Mouse (Mus musculus): ENCODE measurements around the gene Nagpa. TPM values are rescaled to one million over a fixed set of nuclear protein-coding genes. Genes with fewer than 3 reads are reported as not detected.

The Nagpa gene
- polyA plus RNA-seq, 1 experiment, result 27.7 TPM

DNA sequence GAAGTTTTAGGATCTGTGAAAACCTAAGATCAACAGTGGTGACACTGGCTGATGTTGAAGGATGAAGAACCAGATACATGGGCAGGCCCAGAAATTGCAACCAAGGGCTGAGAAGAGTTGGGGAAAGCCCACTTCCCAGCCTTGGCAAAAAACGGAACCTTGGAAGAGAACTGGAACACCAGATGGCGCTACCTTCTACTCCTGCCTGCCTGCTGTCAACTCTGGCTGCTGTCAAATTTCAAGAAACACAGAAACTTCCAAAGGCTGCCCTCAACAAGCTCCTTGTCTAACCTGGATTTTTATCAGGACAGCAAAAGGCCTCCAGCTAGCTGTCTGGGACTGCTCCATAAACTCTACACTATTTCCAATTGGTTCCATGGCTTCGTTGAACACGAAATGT is 1.1 kb downstream of the Nagpa start:
- no peak for DNase-seq (ENCODE audit: low read depth)

DNA sequence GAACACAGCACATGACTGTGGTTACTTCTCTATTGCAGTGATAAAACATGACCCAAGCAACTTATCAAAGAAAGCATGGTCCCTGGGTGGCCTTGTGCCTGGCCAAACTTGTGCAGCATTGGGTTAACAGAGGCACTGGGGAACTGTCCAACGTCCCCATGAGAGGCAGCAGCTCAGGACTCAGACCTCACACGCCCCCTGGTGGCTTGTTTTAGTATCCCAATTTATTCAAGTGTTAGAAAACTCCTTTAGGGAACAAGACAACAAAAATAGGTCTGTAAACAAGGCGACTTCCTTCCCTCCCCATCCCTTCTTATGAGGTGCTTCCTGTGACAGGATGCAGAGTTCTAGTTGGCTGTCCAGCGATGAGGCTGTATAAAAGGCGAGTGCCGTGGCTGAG is 8.7 kb downstream of the Nagpa start:
- no peak for DNase-seq (ENCODE audit: low read depth)

DNA sequence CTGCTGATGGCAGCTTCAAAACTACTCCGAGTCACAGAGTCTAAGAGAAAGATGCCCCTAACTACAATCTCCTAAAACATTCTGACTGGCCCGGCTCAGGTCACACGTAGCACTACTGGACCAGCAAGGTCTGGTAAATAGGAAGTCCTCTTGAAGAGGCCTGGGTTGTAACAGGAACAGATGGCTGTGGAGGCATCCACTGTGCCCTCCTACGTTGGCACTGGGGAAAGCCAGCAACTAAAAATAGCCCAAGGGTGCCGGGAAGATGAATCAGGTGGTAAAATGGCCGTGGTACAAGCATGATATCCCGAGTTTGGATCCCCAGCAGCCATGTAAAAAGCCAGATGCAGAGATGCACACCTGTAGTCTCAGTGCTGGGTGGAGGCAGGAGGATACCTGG is 17.6 kb downstream of the Nagpa start:
- DNase-seq (ENCODE audit: low read depth), result no peak

DNA sequence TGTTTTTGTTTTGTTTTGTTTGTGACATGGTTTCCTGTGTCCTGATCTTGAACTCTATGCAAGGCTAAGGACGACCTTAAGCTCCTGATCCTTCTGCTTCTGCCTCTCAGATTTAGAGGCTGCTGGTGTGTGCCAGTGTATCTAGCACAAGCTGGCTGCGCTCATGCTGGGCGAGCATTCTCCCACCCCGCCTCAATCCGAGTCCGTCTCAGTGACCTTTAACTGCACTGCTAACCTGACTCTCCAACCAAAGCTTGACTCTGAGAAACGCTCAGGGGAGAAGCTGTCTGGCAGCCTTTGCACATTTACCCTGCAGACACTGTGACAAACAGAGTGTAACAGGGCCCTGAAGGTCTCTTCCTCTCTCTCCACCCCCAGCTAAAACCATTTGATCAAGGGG is 18.1 kb downstream of the Nagpa start:
- DNase-seq (ENCODE audit: low read depth), result no peak

GRCm38 (mm10) chr16:5184956-5185355 is 18.9 kb downstream of the Nagpa start:
- DNase-seq (ENCODE audit: low read depth), result no peak

- no peak for DNase-seq (ENCODE audit: low read depth)
Measured at GRCm38 (mm10) chr16:5184101-5184500, 19.7 kb downstream of the Nagpa start.

DNA sequence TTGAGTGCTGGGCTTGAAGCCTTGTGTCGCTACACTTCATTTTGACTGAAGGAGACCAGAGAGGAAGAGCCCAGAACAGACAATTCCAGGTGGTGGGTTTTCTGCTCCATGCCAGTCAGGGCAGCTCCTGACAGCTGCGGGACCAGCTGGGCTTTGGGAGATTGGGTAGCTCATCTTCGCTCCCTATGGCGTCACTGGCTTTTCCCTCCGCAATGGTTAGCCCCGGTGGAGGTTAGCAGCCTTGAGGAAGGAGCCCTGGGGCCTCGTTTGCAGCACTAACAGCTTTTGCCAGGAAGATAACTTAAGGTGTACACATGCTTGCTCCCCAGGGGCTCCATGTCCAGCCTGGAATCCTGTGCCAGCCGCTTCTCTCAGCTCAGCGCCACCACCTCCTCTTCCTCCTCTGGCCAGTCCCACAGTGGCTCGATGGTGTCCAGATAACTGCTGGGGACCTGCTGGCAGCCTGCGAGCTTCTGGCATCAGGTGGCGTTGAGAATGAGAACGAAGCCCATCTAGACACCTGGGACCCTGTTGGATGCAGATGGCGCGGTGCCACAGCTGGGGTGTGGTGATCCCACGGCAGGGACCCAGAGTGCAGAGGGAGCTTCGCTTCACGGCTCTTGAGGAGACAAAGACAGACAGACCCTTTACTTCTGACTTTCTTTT is 20.4 kb downstream of the Nagpa start:
- no peak for DNase-seq (ENCODE audit: low read depth)

- DNase-seq (ENCODE audit: low read depth), result no peak
Measured at GRCm38 (mm10) chr16:5172636-5173035, 31.2 kb downstream of the Nagpa start.

- DNase-seq (ENCODE audit: low read depth), result no peak
Measured at GRCm38 (mm10) chr16:5168829-5169228, 35.0 kb downstream of the Nagpa start.

GRCm38 (mm10) chr16:5168038-5168437 is 35.8 kb downstream of the Nagpa start:
- DNase-seq (ENCODE audit: low read depth), result no peak

DNA sequence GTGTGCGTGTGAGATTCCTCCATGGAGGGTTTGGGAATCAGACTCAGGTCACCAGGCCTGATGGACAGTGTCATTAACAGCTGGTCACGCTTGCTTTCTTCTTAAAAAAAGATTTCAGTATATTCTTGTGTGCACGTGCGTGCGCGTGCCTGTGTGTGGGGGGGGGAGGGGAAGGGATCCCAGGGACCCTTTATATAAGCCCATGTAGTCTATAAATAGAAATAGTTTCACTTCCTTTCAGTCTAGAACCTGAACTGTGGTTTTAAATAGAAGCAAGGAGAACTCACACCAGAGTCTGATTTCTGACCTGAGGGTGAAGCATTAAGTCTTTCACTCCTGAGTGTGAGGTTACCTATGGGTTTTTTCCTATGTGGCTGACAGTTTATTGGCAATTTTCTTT is 39.5 kb downstream of the Nagpa start:
- no peak for DNase-seq (ENCODE audit: low read depth)

DNA sequence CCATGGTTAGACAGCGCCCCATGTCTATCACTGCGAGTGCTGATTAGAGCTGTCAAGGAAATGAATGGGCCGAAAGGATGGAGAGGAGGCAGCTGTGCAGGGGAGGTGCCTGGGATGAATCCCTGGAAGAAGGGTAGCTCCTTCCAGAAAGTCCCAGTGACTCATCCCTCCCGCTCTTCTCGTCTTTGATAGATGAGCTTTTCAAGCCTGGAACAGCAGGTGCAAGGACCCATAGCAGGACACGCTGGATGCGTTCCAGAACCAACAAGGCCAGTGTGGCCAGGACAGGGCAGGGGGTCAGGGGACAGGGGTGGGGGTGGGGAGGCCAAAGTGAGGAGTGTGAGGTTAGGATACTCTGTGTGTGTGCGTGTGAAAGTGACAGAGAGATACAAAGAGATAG is 44.6 kb downstream of the Nagpa start:
- DNase-seq (ENCODE audit: low read depth), result no peak

DNA sequence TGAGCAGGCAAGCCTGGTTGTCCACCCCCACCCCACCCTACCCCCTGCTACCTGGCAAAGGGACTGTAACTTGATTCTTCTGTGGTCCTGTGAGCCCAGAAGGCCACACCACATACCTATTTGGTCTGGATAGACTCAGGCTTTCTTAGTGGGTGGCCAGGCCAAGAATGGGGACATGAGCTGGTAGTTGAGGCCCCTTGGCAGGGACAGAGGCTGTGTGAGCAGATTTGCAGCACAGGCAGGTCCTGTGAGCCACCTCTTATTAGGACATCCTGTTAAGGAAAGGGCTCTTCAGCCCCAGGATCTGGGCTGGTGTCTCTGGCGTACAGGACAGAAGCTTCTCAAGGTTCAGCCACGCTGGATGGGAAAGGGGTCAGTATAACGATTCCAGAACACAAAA is 46.7 kb downstream of the Nagpa start:
- no peak for DNase-seq (ENCODE audit: low read depth)

DNA sequence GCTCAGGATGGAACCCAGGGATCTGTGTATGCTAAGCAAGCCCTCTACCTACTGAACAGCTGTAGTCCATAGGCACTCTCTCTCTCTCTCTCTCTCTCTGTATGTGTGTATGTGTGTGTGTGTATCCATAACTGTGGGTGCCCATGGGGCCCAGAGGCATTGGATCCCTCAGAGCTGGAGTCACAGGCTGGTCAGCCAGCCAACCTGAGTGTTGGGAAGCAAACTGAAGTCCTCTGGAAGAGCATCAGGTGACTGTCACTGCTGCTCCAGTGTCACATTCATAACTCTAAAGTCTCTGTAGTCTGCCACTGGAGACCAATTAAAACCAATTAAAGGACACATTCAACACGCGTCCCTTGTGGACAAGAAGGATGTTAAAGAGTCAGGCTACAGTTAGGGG is 47.3 kb downstream of the Nagpa start:
- no peak for DNase-seq (ENCODE audit: low read depth)

- DNase-seq (ENCODE audit: low read depth), result no peak
Measured at GRCm38 (mm10) chr16:5155014-5155413, 48.8 kb downstream of the Nagpa start.

- no peak for DNase-seq (ENCODE audit: low read depth)
Measured at GRCm38 (mm10) chr16:5153299-5154026, 50.3 kb downstream of the Nagpa start.

- DNase-seq (ENCODE audit: low read depth), result no peak
Measured at GRCm38 (mm10) chr16:5150544-5150943, 53.3 kb downstream of the Nagpa start.

GRCm38 (mm10) chr16:5147037-5147385 is 56.8 kb downstream of the Nagpa start, which contains the start of gene Sec14l5:
Sec14l5 (plus strand) TSS chr16:5147109.
- no peak for DNase-seq (ENCODE audit: low read depth)

- DNase-seq (ENCODE audit: low read depth), result no peak
Measured at GRCm38 (mm10) chr16:5146367-5147036, 57.3 kb downstream of the Nagpa start.

DNA sequence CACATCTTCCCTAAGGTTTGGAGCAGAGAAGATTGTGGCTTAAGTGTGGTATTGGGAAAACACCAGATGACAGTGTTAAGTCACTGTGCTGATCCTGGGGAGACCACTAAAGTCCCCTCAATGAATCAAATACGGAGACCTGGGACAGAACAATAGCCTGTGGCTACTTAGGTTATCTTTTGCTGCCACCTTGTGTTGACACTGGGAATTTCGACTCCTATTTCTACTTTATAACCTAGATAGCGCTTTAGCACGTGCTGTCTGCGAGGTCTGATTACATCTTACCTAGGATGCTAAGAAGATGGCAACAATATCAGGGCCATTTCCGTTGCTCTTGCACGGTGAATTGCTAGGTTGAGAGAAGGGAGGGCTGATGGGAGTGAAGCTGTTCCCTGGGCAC is 58.2 kb downstream of the Nagpa start:
- DNase-seq (ENCODE audit: low read depth), result no peak

Data from gonadal fat pad, adult 2 months (tissue).